Mouse (Mus musculus) MEL (cell line): Measurements from ENCODE around the gene Gm45021. TPM values are rescaled to one million over a fixed set of nuclear protein-coding genes. Genes with fewer than 3 reads are reported as not detected.

Experiments used
- DNase-seq: peaks from one replicate; pipeline ENCODE4 v3.0.0; 2011; ENCODE audit warnings: low read depth, low spot score
- H3K27ac ChIP-seq: 2 replicates; pipeline ENCODE4 v1.5.1; 2012; ENCODE audit warnings: low read depth, mild to moderate bottlenecking, control low read depth, low read length, moderate library complexity; ENCODE audit not compliant: control insufficient read depth
- H3K27me3 ChIP-seq, 2 experiments: fragments of 150-350 bp in 1 of 2; sonication (generic) in 1 of 2; 2 replicates each; pipeline ENCODE4 v1.6.1; 2012; ENCODE audit warnings: low read length in 2 of 2, mild to moderate bottlenecking in 2 of 2, improper control_type of control experiment in 1 of 2, moderate library complexity in 1 of 2; ENCODE audit not compliant: insufficient read depth in 2 of 2, control insufficient read depth in 1 of 2
- H3K36me3 ChIP-seq, 2 experiments: 2 replicates each; pipeline ENCODE4 v1.6.1; 2012 to 2014; ENCODE audit warnings: low read length in 2 of 2, improper control_type of control experiment in 1 of 2, inconsistent platforms in 1 of 2, mild to moderate bottlenecking in 1 of 2; ENCODE audit not compliant: insufficient read depth in 2 of 2, control insufficient read depth in 1 of 2
- H3K4me1 ChIP-seq, 2 experiments: fragments of 150-350 bp in 1 of 2; sonication (generic) in 1 of 2; 2 replicates each; pipeline ENCODE4 v1.6.1; 2012; ENCODE audit warnings: low read length in 2 of 2, improper control_type of control experiment in 1 of 2, mild to moderate bottlenecking in 1 of 2; ENCODE audit not compliant: insufficient read depth in 2 of 2, control insufficient read depth in 1 of 2
- H3K4me3 ChIP-seq, 2 experiments: fragments of 150-350 bp in 1 of 2; sonication (generic) in 1 of 2; 2 replicates each; pipeline ENCODE4 v1.5.1; 2012; ENCODE audit warnings: low read depth in 2 of 2, low read length in 2 of 2, mild to moderate bottlenecking in 2 of 2, moderate library complexity in 2 of 2, control low read depth in 1 of 2, improper control_type of control experiment in 1 of 2; ENCODE audit not compliant: control insufficient read depth in 1 of 2, insufficient read depth in 1 of 2
- H3K79me2 ChIP-seq: 2 replicates; pipeline ENCODE4 v1.6.1; 2012; ENCODE audit warnings: mild to moderate bottlenecking, low read length, moderate library complexity; ENCODE audit not compliant: control insufficient read depth, poor library complexity, insufficient read depth
- H3K9ac ChIP-seq: 2 replicates; pipeline ENCODE4 v1.6.1; 2012; ENCODE audit warnings: low read depth, mild to moderate bottlenecking, control low read depth, low read length, moderate library complexity; ENCODE audit not compliant: control insufficient read depth, poor library complexity, severe bottlenecking
- H3K9me3 ChIP-seq: fragments of 150-350 bp; sonication (generic); replicated peaks from 2 replicates; pipeline ENCODE4 v1.6.1; 2012; ENCODE audit warnings: mild to moderate bottlenecking, low read length, improper control_type of control experiment, moderate library complexity; ENCODE audit not compliant: insufficient read depth
- BHLHE40 ChIP-seq: IDR thresholded peaks from 2 replicates; pipeline ENCODE4 v1.6.1; 2012; ENCODE audit warnings: low read depth, mild to moderate bottlenecking, inconsistent platforms, low read length, improper control_type of control experiment, borderline replicate concordance
- CHD1 ChIP-seq: IDR thresholded peaks from 2 replicates; pipeline ENCODE4 v1.6.1; 2012; ENCODE audit warnings: low read depth, mild to moderate bottlenecking, inconsistent platforms, low read length, improper control_type of control experiment
- CHD2 ChIP-seq: IDR thresholded peaks from 2 replicates; pipeline ENCODE4 v1.6.1; 2011; ENCODE audit warnings: low read length, improper control_type of control experiment
- E2F4 ChIP-seq: IDR thresholded peaks from 2 replicates; pipeline ENCODE4 v1.6.1; 2011; ENCODE audit warnings: low read depth, low read length, improper control_type of control experiment, borderline replicate concordance
- ELF1 ChIP-seq: IDR thresholded peaks from 2 replicates; pipeline ENCODE4 v1.6.1; 2014; ENCODE audit warnings: low read depth, mild to moderate bottlenecking, inconsistent platforms, low read length, improper control_type of control experiment, moderate library complexity
- EP300 ChIP-seq, 2 experiments: IDR thresholded peaks; 2 replicates each; pipeline ENCODE4 v1.6.1; 2011; ENCODE audit warnings: improper control_type of control experiment in 2 of 2, low read length in 2 of 2, low read depth in 1 of 2, mild to moderate bottlenecking in 1 of 2
- ETS1 ChIP-seq: IDR thresholded peaks from 2 replicates; pipeline ENCODE4 v1.6.1; 2012; ENCODE audit warnings: low read depth, mild to moderate bottlenecking, inconsistent platforms, low read length, improper control_type of control experiment, moderate library complexity
- GABPA ChIP-seq: IDR thresholded peaks from 2 replicates; pipeline ENCODE4 v1.6.1; 2012; ENCODE audit warnings: low read depth, mild to moderate bottlenecking, inconsistent platforms, low read length, improper control_type of control experiment, moderate library complexity
- GATA1 ChIP-seq: IDR thresholded peaks from 2 replicates; pipeline ENCODE4 v1.6.1; 2011; ENCODE audit warnings: low read depth, low read length, improper control_type of control experiment
- HCFC1 ChIP-seq: IDR thresholded peaks from 2 replicates; pipeline ENCODE4 v1.6.1; 2012; ENCODE audit warnings: low read depth, mild to moderate bottlenecking, inconsistent platforms, low read length, improper control_type of control experiment, moderate library complexity
- JUND ChIP-seq: IDR thresholded peaks from 2 replicates; pipeline ENCODE4 v1.6.1; 2011; ENCODE audit warnings: low read depth, mild to moderate bottlenecking, improper control_type of control experiment, low read length
- KAT2A ChIP-seq: conservative IDR thresholded peaks from 2 replicates; pipeline ENCODE4 v1.6.1; 2012; ENCODE audit warnings: low read depth, low read length, improper control_type of control experiment, inconsistent platforms
- MAX ChIP-seq: IDR thresholded peaks from 2 replicates; pipeline ENCODE4 v1.6.1; 2011; ENCODE audit warnings: low read length, improper control_type of control experiment
- MAZ ChIP-seq: IDR thresholded peaks from 2 replicates; pipeline ENCODE4 v1.6.1; 2012; ENCODE audit warnings: low read depth, mild to moderate bottlenecking, inconsistent platforms, low read length, improper control_type of control experiment
- MXI1 ChIP-seq: IDR thresholded peaks from 2 replicates; pipeline ENCODE4 v1.6.1; 2011; ENCODE audit warnings: mild to moderate bottlenecking, low read depth, low read length, improper control_type of control experiment
- MYB ChIP-seq: IDR thresholded peaks from 2 replicates; pipeline ENCODE4 v1.6.1; 2011; ENCODE audit warnings: mild to moderate bottlenecking, low read depth, low read length, improper control_type of control experiment
- NELFE ChIP-seq: IDR thresholded peaks from 2 replicates; pipeline ENCODE4 v1.6.1; 2011; ENCODE audit warnings: low read depth, low read length, improper control_type of control experiment
- POLR2AphosphoS2 ChIP-seq: IDR thresholded peaks from 2 replicates; pipeline ENCODE4 v1.6.1; 2011; ENCODE audit warnings: low read length, improper control_type of control experiment
- POLR2AphosphoS5 ChIP-seq: IDR thresholded peaks from 2 replicates; pipeline ENCODE4 v1.6.1; 2012; ENCODE audit warnings: low read depth, borderline replicate concordance, mild to moderate bottlenecking, inconsistent platforms, low read length, moderate library complexity, mixed read lengths
- RCOR1 ChIP-seq: IDR thresholded peaks from 2 replicates; pipeline ENCODE4 v1.6.1; 2012; ENCODE audit warnings: low read depth, mild to moderate bottlenecking, inconsistent platforms, low read length, improper control_type of control experiment
- TAL1 ChIP-seq: IDR thresholded peaks from 2 replicates; pipeline ENCODE4 v1.6.1; 2012; ENCODE audit warnings: mild to moderate bottlenecking, inconsistent platforms, low read length, moderate library complexity, mixed read lengths
- TCF12 ChIP-seq: IDR thresholded peaks from 2 replicates; pipeline ENCODE4 v1.6.1; 2014; ENCODE audit warnings: low read depth, mild to moderate bottlenecking, inconsistent platforms, low read length, improper control_type of control experiment, moderate library complexity
- USF1 ChIP-seq: IDR thresholded peaks from 2 replicates; pipeline ENCODE4 v1.6.1; 2014; ENCODE audit warnings: low read depth, mild to moderate bottlenecking, inconsistent platforms, low read length, improper control_type of control experiment, moderate library complexity
- ZC3H11A ChIP-seq: IDR thresholded peaks from 2 replicates; pipeline ENCODE4 v1.6.1; 2012; ENCODE audit warnings: low read depth, mild to moderate bottlenecking, inconsistent platforms, low read length, improper control_type of control experiment
- ZKSCAN1 ChIP-seq: IDR thresholded peaks from 2 replicates; pipeline ENCODE4 v1.6.1; 2012; ENCODE audit warnings: low read depth, mild to moderate bottlenecking, inconsistent platforms, low read length, improper control_type of control experiment, moderate library complexity
- ZNF384 ChIP-seq: IDR thresholded peaks from 2 replicates; pipeline ENCODE4 v1.6.1; 2012; ENCODE audit warnings: low read depth, mild to moderate bottlenecking, inconsistent platforms, low read length, improper control_type of control experiment
- polyA plus RNA-seq, 2 experiments: library from polyadenylated mRNA; stranded (reverse) in 1 of 2; unstranded in 1 of 2; fragments of >175 nt in 1 of 2; fragments of >200 nt in 1 of 2; gene quantifications; 2 replicates each; pipeline versions ENCODE4 v1.2.1 to v1.2.4; 2012; ENCODE audit warnings: low replicate concordance in 2 of 2, low read depth in 1 of 2; ENCODE audit not compliant: insufficient read length in 2 of 2, insufficient read depth in 1 of 2, missing spikeins in 1 of 2
- total RNA-seq: library from RNA; depleted of rRNA; stranded (reverse); fragments of 300-350 nt; gene quantifications from 2 replicates; pipeline ENCODE4 v1.2.3, GENCODE M21; 2012

Gene Gm45021
- total and polyA plus RNA-seq, 3 experiments: not detected

- no peak overlapping the region for H3K27ac ChIP-seq
- DNase-seq: no peak
- H3K9me3 ChIP-seq: no peaks in the 10 kb centered on the region
- H3K79me2 ChIP-seq: no peaks in the 10 kb centered on the region
- no peaks in the 10 kb centered on the region for H3K36me3 ChIP-seq
- H3K9ac ChIP-seq: no peak overlapping the region
- no peak for TF ChIP-seq RCOR1
- no peak for TF ChIP-seq ZNF384
- TF ChIP-seq ZC3H11A: no peak
- no peak for TF ChIP-seq CHD2
- no peak for TF ChIP-seq TAL1
- TF ChIP-seq TCF12: no peak
- no peak for TF ChIP-seq ETS1
- no peak for TF ChIP-seq MYB
- TF ChIP-seq MXI1: no peak
- no peak for TF ChIP-seq JUND
- no peak for TF ChIP-seq POLR2AphosphoS2
- TF ChIP-seq USF1: no peak
- TF ChIP-seq BHLHE40: no peak
- TF ChIP-seq MAX: no peak
- TF ChIP-seq GATA1: no peak
- TF ChIP-seq ELF1: no peak
- TF ChIP-seq HCFC1: no peak
- TF ChIP-seq E2F4: no peak
- no peak for TF ChIP-seq GABPA
- TF ChIP-seq, all 39 proteins: peak for 0
- no peaks in the 10 kb centered on the region for H3K4me1 ChIP-seq
- H3K27me3 ChIP-seq: no peaks in the 10 kb centered on the region
- H3K4me3 ChIP-seq: no peak overlapping the region
Observed at GRCm38 (mm10) chr6:48638553-48638952, 49.1 kb downstream of the Gm45021 start.

- no peak for DNase-seq
- no peak overlapping the region for H3K27ac ChIP-seq
- H3K4me1 ChIP-seq: no peaks in the 10 kb centered on the region
- no peaks in the 10 kb centered on the region for H3K36me3 ChIP-seq
- H3K79me2 ChIP-seq: no peaks in the 10 kb centered on the region
- TF ChIP-seq E2F4: no peak
- no peak for TF ChIP-seq MAZ
- no peak for TF ChIP-seq ZKSCAN1
- no peak for TF ChIP-seq NELFE
- TF ChIP-seq MAX: no peak
- no peak for TF ChIP-seq MXI1
- TF ChIP-seq ZC3H11A: no peak
- TF ChIP-seq TAL1: no peak
- no peak for TF ChIP-seq USF1
- no peak for TF ChIP-seq HCFC1
- no peak for TF ChIP-seq POLR2AphosphoS5
- TF ChIP-seq MYB: no peak
- no peak for TF ChIP-seq CHD2
- TF ChIP-seq EP300 (IDR thresholded peaks at IDR 0.05; ENCODE audit: low read depth in 1 of 2, low read length in 2 of 2): no peak
- no peak for TF ChIP-seq CHD1
- TF ChIP-seq POLR2AphosphoS2: no peak
- no peak for TF ChIP-seq KAT2A
- no peaks in the 10 kb centered on the region for H3K27me3 ChIP-seq
- no peak overlapping the region for H3K4me3 ChIP-seq
- H3K9ac ChIP-seq: no peak overlapping the region
- no peaks in the 10 kb centered on the region for H3K9me3 ChIP-seq
Observed at GRCm38 (mm10) chr6:48641391-48641790, 52.0 kb downstream of the Gm45021 start.
